ENCODE assay signal across 8 mouse cellular contexts in the genomic region with DNA sequence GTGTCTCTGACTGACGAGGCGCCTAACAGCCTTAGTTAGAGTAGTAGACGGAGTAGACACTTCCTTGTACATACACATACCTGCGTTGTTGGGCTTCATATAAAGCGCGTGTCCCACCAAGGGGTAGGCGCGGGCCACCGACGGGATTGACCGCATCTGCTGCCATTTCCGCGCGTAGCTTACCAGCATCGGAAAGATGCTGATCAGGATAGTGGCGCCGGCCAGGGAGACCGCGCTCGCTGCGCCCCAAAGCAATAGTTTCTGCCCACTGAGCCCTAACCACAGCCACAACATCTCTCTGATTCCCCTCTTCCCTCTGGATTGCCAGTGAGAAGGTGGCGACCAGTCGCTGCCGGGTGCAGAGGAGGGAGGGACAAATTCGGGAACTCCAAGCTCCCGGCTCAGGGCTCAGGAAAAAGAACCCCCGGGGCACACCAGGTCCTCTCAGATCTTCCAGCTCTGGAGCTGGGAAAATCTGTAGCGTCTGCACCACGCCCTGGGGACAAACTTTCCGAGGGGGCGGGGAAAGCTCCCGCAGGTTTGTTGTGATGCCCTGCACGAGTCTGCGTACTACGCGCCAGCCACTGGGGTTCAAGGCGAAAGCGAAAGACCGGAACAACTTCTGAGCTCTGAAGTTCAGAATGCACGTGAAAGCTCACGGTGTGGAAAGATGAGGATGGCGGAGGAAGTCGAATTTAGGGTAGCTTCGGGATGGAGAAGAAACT. TPM values are rescaled to one million over a fixed set of nuclear protein-coding genes. Genes with fewer than 3 reads are reported as not detected.
DNase-seq lines count a peak whose midpoint lies in the region; ATAC-seq and TF ChIP-seq lines count a peak whose summit lies in the region.

Gene Cyp4v3 (minus strand): TSS at position 532 of the 725 bp plus-strand sequence.

- peak within 1 kb of the TSS; percentile 89 for H3K4me3 ChIP-seq in gastrocnemius, adult 2 months
- H3K4me3 ChIP-seq in hindbrain, embryonic 15.5 days = peak within 1 kb of the TSS; percentile 53
- H3K4me3 ChIP-seq in megakaryocyte, embryonic 14.5 days (replicated peaks) = peak within 1 kb of the TSS; percentile 95

- peaks cover 9% of the 10 kb centered on the region; the same call in 1 of the 2 replicates for H3K27me3 ChIP-seq in hindbrain, embryonic 15.5 days
- H3K27me3 ChIP-seq in megakaryocyte, embryonic 14.5 days (replicated peaks) = no peaks in the 10 kb centered on the region

- peaks cover 6% of the 10 kb centered on the region; the same call in 1 of the 2 replicates for H3K4me1 ChIP-seq in hindbrain, embryonic 15.5 days (replicated peaks)
- peaks cover 15% of the 10 kb centered on the region for H3K4me1 ChIP-seq in megakaryocyte, embryonic 14.5 days

- intact Hi-C loops in gastrocnemius, adult 2 months (cut with DNase I) = no loop called here
- intact Hi-C loops in left cerebral cortex, postnatal 10 days (cut with DNase I) = no loop called here

- peak; percentile 82 for DNase-seq in Muller cell, postnatal 12 days (ENCODE audit: inconsistent ontology term)
- DNase-seq in cerebellum, postnatal 10 days = peak; percentile 56 to 68
- peak; percentile 80 for DNase-seq in gastrocnemius, adult 2 months
- DNase-seq in left cerebral cortex, postnatal 10 days (ENCODE audit: extremely low spot score in 1 of 2, low spot score in 2 of 2) = peak; percentile 48 to 85
- peak; percentile 64 to 70 for DNase-seq in right cerebral cortex, postnatal 10 days (ENCODE audit: low spot score in 2 of 2)
- peak; percentile 58 for DNase-seq in urinary bladder, postnatal 25 days (ENCODE audit: low spot score)

- peak within 1 kb of the TSS; percentile 83 for H3K27ac ChIP-seq in gastrocnemius, adult 2 months
- no peak within 1 kb of the TSS for H3K27ac ChIP-seq in hindbrain, embryonic 15.5 days (replicated peaks)

- no peaks in the 10 kb centered on the region for H3K36me3 ChIP-seq in hindbrain, embryonic 15.5 days
- H3K36me3 ChIP-seq in megakaryocyte, embryonic 14.5 days (replicated peaks; ENCODE audit: low read length) = no peaks in the 10 kb centered on the region

- under 1% methylated on average over 44 of the region's 44 CpGs for WGBS in hindbrain, embryonic 15.5 days

- H3K9ac ChIP-seq in hindbrain, embryonic 15.5 days = peak within 1 kb of the TSS; percentile 44

- H3K4me2 ChIP-seq in hindbrain, embryonic 15.5 days = peak within 1 kb of the TSS; percentile 91

- peak; percentile 76 for ATAC-seq in hindbrain, embryonic 15.5 days (ENCODE audit: low FRiP score, low read depth)

- no peaks in the 10 kb centered on the region for H3K9me3 ChIP-seq in hindbrain, embryonic 15.5 days
- H3K9me3 ChIP-seq in megakaryocyte, embryonic 14.5 days = no peaks in the 10 kb centered on the region

- TF ChIP-seq CTCF in gastrocnemius, adult 2 months (IDR thresholded peaks at IDR 0.05) = no peak

RNA-seq across cellular contexts. Expression of gene Cyp4v3, which starts in this region (rescaled TPM):
- total RNA-seq in gastrocnemius, adult 2 months (2021) = under 1 TPM; 0.74 to 0.78 TPM
- polyA plus RNA-seq in hindbrain, embryonic 15.5 days (2015; fragmentation: Nextera tagmentation; extraction: Ambion mirVana) = 1.2 and 1.5 TPM in 2 replicates
- total RNA-seq in left cerebral cortex, postnatal 10 days (2021) = 1 to 10 TPM; 3.5 to 3.8 TPM
- 0.54 TPM in 1 of 2 replicates, not detected in the other for polyA plus RNA-seq in megakaryocyte, embryonic 14.5 days (2012; ENCODE audit: insufficient read depth, low replicate concordance)

Comparison
In these comparisons a context has a peak if more than half of its experiments do, and no peak if none do; other contexts are left out.
1. Peak in DNase-seq, H3K4me3 ChIP-seq and H3K27ac ChIP-seq in gastrocnemius, adult 2 months; RNA of the gene not detected or under 1 TPM.